Mouse (Mus musculus): Measurements from ENCODE around the gene Tnnt3.

- TF ChIP-seq POLR2A (IDR thresholded peaks at IDR 0.05; ENCODE audit: low read depth, low read length) (no peak), CTCF (conservative IDR thresholded peaks at IDR 0.05; ENCODE audit: insufficient read depth, insufficient read length, low read depth, low read length) (no peak)
Measured at GRCm38 (mm10) chr7:142493535-142493934, 5.1 kb upstream of the Tnnt3 start.

Measured in kidney, adult 2 months (tissue).